Mouse (Mus musculus) testis, adult 2 months (tissue): ENCODE results near the gene Ppp1r3c. TPM values are rescaled to one million over a fixed set of nuclear protein-coding genes. Genes with fewer than 3 reads are reported as not detected.

Experiments used
- H3K27ac ChIP-seq: fragments of 200-500 bp; 2 replicates; pipeline ENCODE4 v1.5.1; 2012; ENCODE audit warnings: low read depth, low read length; ENCODE audit not compliant: control insufficient read depth, insufficient read depth
- H3K27me3 ChIP-seq: fragments of 200-500 bp; 2 replicates; pipeline ENCODE4 v1.6.1; 2012; ENCODE audit warnings: mild to moderate bottlenecking, low read length, moderate library complexity; ENCODE audit not compliant: control insufficient read depth, insufficient read depth
- H3K36me3 ChIP-seq: fragments of 200-500 bp; 2 replicates; pipeline ENCODE4 v1.6.1; 2012; ENCODE audit warnings: mild to moderate bottlenecking, low read length; ENCODE audit not compliant: control insufficient read depth, insufficient read depth
- H3K4me1 ChIP-seq: fragments of 200-500 bp; 2 replicates; pipeline ENCODE4 v1.6.1; 2012; ENCODE audit warnings: low read length; ENCODE audit not compliant: control insufficient read depth, insufficient read depth
- H3K4me3 ChIP-seq: fragments of 200-500 bp; 2 replicates; pipeline ENCODE4 v1.5.1; 2012; ENCODE audit warnings: low read depth, mild to moderate bottlenecking, low read length, moderate library complexity, mixed read lengths; ENCODE audit not compliant: control insufficient read depth
- CTCF ChIP-seq: fragments of 200-500 bp; IDR thresholded peaks from 2 replicates; pipeline ENCODE4 v1.5.1; 2012; ENCODE audit warnings: low read depth, mild to moderate bottlenecking, inconsistent platforms, low read length, moderate library complexity; ENCODE audit not compliant: control insufficient read depth, insufficient read depth, insufficient replicate concordance
- POLR2A ChIP-seq: fragments of 200-500 bp; IDR thresholded peaks from 2 replicates; pipeline ENCODE4 v1.6.1; 2012; ENCODE audit warnings: low read depth, mild to moderate bottlenecking, inconsistent platforms, low read length, moderate library complexity; ENCODE audit not compliant: control insufficient read depth
- polyA plus RNA-seq: library from polyadenylated mRNA; depleted of rRNA; stranded (reverse); fragments of >200 nt; gene quantifications from 2 replicates; pipeline ENCODE4 v1.2.3, GENCODE M21; 2012

The Ppp1r3c gene
- polyA plus RNA-seq, 1 experiment: 1.8 TPM

DNA sequence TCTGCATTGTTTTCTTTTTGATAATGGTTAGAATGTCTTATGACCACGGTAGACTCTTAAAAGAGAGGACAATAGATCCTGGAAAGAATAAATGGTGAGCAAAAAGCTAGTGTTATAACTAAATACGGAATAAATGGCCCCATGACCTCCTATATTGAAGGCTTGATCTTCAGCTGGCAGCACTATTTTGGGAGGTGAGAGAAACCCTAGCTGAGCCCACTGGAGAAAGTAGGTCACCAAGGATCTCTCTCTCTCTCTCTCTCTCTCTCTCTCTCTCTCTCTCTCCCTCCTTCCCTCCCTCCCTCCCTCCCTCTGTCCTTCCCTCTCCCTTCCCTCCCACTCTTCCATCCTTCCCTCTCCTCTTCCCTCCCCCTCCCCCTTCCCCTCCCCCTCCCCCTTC lies 42.9 kb downstream of the Ppp1r3c start:
- no peaks in the 10 kb centered on the region for H3K4me1 ChIP-seq
- no peak for TF ChIP-seq CTCF
- TF ChIP-seq POLR2A: no peak
- no peaks in the 10 kb centered on the region for H3K27me3 ChIP-seq
- no peak overlapping the region for H3K4me3 ChIP-seq
- no peaks in the 10 kb centered on the region for H3K36me3 ChIP-seq
- H3K27ac ChIP-seq: no peak overlapping the region

DNA sequence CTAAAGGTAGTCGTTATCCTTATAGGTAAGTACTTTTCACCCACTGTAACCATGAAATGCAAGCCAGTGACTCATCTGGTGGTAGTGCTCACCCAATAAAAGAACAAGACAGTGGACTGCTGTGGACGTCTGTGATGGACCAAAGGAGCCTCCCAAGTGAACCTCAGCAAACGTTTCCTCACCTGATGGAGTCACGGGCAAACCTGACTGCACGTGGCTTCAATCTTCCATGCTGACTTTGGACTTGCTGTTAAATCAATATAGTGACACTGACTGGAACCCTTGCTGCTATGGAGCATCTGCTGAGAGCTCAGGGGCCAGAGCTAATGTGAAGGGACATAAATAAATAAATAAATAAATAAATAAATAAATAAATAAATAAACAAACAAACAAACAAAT lies 44.5 kb downstream of the Ppp1r3c start:
- Histone ChIP-seq H3K27me3 (no peaks in the 10 kb centered on the region), H3K27ac (no peak overlapping the region), H3K36me3 (no peaks in the 10 kb centered on the region), H3K4me3 (no peak overlapping the region), H3K4me1 (no peaks in the 10 kb centered on the region)
- TF ChIP-seq CTCF: no peak

DNA sequence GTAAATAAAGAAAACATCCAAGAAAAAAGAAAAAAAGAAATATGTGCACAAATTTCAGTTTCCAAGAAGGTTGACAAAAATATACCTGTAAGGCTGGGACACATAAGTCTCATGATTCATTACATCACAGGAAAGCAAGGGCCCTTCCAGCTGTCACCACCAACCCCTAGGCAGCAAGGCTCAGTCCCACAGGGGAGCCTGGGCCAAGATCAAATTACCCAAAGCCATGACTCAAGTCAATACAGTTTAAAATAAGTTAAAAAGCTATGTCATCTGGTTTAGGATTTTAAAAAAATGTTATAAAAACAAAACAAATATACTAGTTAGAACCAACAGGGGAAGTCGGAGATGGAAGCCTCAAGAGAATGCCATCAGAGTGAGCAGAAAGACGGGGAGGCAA lies 45.2 kb downstream of the Ppp1r3c start:
- Histone ChIP-seq H3K36me3 (no peaks in the 10 kb centered on the region), H3K27me3 (no peaks in the 10 kb centered on the region), H3K27ac (no peak overlapping the region), H3K4me1 (no peaks in the 10 kb centered on the region), H3K4me3 (no peak overlapping the region)
- TF ChIP-seq POLR2A (no peak), CTCF (no peak)

DNA sequence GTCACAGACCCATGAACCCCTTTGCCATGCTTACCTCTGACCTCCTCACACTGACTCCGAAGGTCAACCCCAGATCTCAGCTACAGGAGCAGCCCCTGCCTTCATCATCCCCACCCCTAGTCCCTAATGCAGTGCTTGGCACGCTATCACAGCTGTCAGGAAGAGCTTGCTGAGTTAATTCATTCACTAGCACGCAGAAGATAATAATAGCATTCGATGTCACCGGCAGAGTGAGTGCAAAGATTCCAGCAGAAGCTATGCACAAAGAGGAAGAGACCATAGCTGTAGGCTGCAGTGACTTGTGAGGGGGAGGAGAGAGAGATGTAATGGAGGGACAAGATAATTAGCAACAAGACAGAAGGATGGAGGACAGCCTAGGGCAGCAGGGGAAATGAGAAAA lies 47.2 kb downstream of the Ppp1r3c start:
- Histone ChIP-seq H3K36me3 (no peaks in the 10 kb centered on the region), H3K27me3 (no peaks in the 10 kb centered on the region), H3K4me1 (no peaks in the 10 kb centered on the region), H3K4me3 (no peak overlapping the region), H3K27ac (no peak overlapping the region)
- TF ChIP-seq POLR2A: no peak
- TF ChIP-seq CTCF: no peak

DNA sequence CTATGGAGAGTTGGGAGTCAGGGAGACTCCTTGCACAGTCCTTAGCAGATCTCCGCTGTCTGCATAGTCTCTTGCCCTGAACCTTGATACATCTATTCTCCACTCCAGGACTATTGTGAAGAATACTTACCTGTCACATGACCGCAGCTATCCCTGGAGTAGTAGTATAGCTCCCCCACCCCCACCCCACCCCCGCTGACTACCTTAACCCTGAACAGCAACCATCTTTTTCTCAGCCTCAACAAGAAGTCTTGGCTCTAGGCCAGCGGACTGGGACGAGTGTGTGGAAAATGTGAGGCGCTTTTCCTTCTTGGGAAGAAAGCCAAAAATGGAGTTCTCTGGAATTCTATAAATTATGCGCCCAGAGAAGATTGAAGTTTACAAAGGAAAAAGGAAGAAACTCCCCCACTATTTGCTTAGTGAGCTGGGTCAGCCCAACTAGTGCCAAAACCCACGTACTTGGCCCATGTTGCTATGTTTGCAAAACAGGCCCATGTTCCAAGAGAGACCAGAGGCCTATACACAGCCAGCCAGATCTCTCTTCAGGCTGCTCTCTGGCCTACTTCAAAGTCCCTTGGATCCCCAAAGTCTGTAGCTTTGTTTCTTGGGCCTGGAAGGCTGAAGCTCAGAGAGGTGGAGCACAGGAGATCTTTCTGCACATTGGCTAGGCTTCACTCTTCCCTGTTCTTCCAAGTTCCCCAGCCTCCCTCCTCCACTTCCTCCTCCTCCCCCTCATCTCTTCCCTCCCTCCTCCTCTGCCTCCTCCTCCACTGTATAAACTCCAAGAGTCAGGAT lies 48.4 kb downstream of the Ppp1r3c start:
- Histone ChIP-seq H3K4me3 (no peak overlapping the region), H3K27me3 (no peaks in the 10 kb centered on the region), H3K27ac (no peak overlapping the region; the same call in 1 of the 2 replicates), H3K4me1 (no peaks in the 10 kb centered on the region), H3K36me3 (no peaks in the 10 kb centered on the region)
- no peak for TF ChIP-seq POLR2A
- no peak for TF ChIP-seq CTCF

DNA sequence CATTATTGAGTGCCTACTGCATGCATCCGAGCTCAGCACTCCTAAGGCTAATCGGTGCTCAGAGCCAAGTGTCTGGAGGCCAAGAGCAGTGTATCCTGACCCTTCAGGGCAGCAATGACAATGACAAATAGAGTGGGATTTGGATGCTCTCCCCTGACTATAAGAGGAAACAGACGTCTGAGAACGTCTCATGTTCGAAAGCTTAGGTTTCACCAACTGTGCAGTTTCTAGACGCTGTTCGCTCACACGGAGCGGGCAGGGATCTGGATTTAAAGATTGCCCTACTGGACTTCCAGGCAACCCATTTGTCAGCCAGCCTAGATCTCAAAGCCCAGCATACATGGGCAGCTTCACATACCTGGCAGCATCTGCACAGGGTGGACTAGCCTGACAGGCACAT lies 49.4 kb downstream of the Ppp1r3c start:
- H3K27ac ChIP-seq: no peak overlapping the region
- no peaks in the 10 kb centered on the region for H3K4me1 ChIP-seq
- no peaks in the 10 kb centered on the region for H3K36me3 ChIP-seq
- no peak overlapping the region for H3K4me3 ChIP-seq
- TF ChIP-seq CTCF: no peak
- no peak for TF ChIP-seq POLR2A
- no peaks in the 10 kb centered on the region for H3K27me3 ChIP-seq

DNA sequence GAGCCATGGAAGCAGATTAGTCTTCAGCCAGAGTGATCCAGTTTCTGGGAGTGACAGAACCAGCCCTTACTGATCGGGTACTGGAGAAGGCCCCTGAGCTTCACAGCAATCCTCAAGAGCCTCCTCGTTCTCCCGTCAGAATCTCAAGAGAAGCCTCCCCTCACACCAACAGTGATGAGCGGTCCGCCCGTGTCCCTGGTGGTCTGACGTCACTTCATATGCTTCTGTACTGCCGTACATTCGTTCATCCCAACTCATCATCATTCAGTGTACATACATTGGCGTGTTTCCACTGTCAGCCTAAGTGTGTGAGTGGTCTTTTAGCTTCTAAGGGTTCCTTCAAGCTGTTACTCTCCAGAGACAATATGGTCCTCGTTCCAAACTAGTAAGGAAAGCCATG lies 50.4 kb downstream of the Ppp1r3c start:
- Histone ChIP-seq H3K27ac (no peak overlapping the region), H3K4me3 (no peak overlapping the region)
- no peak for TF ChIP-seq POLR2A

DNA sequence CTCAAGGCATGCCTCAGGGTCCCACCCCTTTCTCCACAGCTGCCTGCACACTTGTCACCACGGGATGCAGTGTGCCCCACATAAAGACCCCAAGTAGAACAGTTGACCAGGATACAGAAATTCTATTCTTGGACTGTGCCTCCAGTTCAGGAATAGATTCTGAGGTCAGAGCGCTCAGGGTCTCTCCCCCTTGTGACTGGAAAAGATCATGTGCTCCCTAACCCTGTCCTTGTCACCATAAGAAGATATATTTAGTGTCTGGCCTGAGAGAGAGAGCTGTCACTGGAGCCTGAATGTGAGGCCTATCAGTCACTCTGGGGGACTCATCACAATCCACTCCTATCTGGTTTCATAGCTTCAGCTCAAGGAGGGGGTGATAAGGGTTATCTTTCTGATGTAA lies 53.9 kb downstream of the Ppp1r3c start:
- no peak overlapping the region for H3K27ac ChIP-seq
- H3K36me3 ChIP-seq: no peaks in the 10 kb centered on the region
- TF ChIP-seq POLR2A (no peak), CTCF (no peak)

More for the DNA sequence above, 50.4 kb downstream of the Ppp1r3c start:
- H3K4me1 ChIP-seq: no peaks in the 10 kb centered on the region
- no peaks in the 10 kb centered on the region for H3K36me3 ChIP-seq
- no peaks in the 10 kb centered on the region for H3K27me3 ChIP-seq

More for the DNA sequence above, 53.9 kb downstream of the Ppp1r3c start:
- Histone ChIP-seq H3K4me3 (no peak overlapping the region), H3K4me1 (no peaks in the 10 kb centered on the region), H3K27me3 (no peaks in the 10 kb centered on the region)
